In the genomic region with DNA sequence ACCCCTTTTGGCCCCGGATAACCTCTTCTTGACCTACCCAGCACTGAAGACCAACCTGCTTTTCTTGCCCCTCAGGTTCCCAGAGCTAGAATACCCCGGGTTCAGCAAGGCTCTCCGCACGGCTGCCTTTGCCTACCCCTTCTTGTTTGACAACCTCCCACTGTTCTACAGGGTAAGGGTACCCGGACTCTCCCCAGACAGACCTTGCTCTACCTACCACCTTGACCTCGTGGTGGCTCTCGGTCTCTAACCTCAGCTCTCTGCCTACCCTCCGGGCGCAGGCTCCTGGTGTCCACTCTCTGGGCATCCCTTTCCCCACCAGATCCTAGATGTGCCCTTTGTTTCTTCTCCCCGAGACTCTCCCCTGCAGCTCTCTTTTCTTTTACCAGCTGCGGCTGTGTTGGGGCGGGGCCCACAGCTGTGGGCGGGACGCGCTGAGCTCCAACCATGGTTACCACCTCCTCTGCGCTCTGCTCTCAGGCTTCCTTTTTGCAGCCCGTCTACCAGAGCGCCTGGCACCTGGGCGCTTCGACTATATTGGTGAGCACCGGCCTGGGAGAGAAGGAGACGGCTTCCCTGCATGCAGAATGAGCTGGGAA, we compare ENCODE assay signal across 9 mouse cellular contexts. TPM values are rescaled to one million over a fixed set of nuclear protein-coding genes. Genes with fewer than 3 reads are reported as not detected.
A peak's percentile ranks its signal among the peaks of the same experiment; 100 is the strongest.
DNase-seq lines count a peak whose midpoint lies in the region; ATAC-seq and TF ChIP-seq lines count a peak whose summit lies in the region.
"Not testable (repeated sequence)": the region's sequence is repeated elsewhere in the genome, so short reads cannot be mapped to it uniquely, and the experiment has no call there.
"Had no signal": no experiment of that assay in that cellular context is flagged by ENCODE, and none has a peak within 500 bp of the region (broad histone marks: within the 10 kb centered on the region; RNA-seq: fewer than 3 reads in every experiment).

No protein-coding gene starts in this region.

- not testable (repeated sequence) for H3K9me3 ChIP-seq in forebrain, embryonic 13.5 days (replicated peaks); kidney, postnatal 0 days (replicated peaks; ENCODE audit: low read length); limb, embryonic 15.5 days

- H3K9ac ChIP-seq in forebrain, embryonic 13.5 days, result peak overlapping the region; percentile 43; the same call in 1 of the 2 replicates
- H3K9ac ChIP-seq in kidney, postnatal 0 days (ENCODE audit: low read depth, low read length); limb, embryonic 15.5 days: not testable (repeated sequence)

- peaks cover 16% of the 10 kb centered on the region for H3K27me3 ChIP-seq in forebrain, embryonic 13.5 days
- not testable (repeated sequence) for H3K27me3 ChIP-seq in kidney, postnatal 0 days (ENCODE audit: insufficient read depth, low read length)
- H3K27me3 ChIP-seq in limb, embryonic 15.5 days, result peaks cover 17% of the 10 kb centered on the region

- intact Hi-C loops in heart, postnatal 10 days (cut with DNase I), result not testable (repeated sequence)

- H3K36me3 ChIP-seq in forebrain, embryonic 13.5 days (ENCODE audit: poor library complexity, severe bottlenecking), result peaks cover 18% of the 10 kb centered on the region
- not testable (repeated sequence) for H3K36me3 ChIP-seq in kidney, postnatal 0 days (ENCODE audit: insufficient read depth, low read length); limb, embryonic 15.5 days

- DNase-seq in adrenal gland, postnatal 14 days, result peak; percentile 72
- DNase-seq in heart, postnatal 10 days, result peak; percentile 44 to 55
- DNase-seq in kidney, postnatal 0 days (ENCODE audit: low spot score), result peak; percentile 17
- peak; percentile 81 for DNase-seq in right cerebral cortex, adult 18-20 months
- peak; percentile 78 for DNase-seq in thymus, postnatal 0 days (ENCODE audit: low spot score)

- peak; percentile 90 for ATAC-seq in forebrain, embryonic 13.5 days
- ATAC-seq in kidney, postnatal 0 days (replicated peaks; ENCODE audit: low FRiP score, low read depth), result peak; percentile 64
- peak; percentile 50; the same call in 1 of the 2 replicates for ATAC-seq in limb, embryonic 15.5 days (ENCODE audit: insufficient number of reproducible peaks, low FRiP score, low TSS enrichment, low read depth)
- peak; percentile 73 for ATAC-seq in megakaryocyte-erythroid progenitor cell, adult 5-6 weeks (replicated peaks; ENCODE audit: low FRiP score, low TSS enrichment, poor library complexity, severe bottlenecking)

- peak overlapping the region; percentile 70; the same call in 1 of the 2 replicates for H3K27ac ChIP-seq in forebrain, embryonic 13.5 days
- not testable (repeated sequence) for H3K27ac ChIP-seq in kidney, postnatal 0 days; limb, embryonic 15.5 days

- peak overlapping the region; percentile 33 for H3K4me3 ChIP-seq in forebrain, embryonic 13.5 days
- not testable (repeated sequence) for H3K4me3 ChIP-seq in kidney, postnatal 0 days (replicated peaks; ENCODE audit: low read depth, low read length)
- peak overlapping the region; percentile 27 for H3K4me3 ChIP-seq in limb, embryonic 15.5 days

- WGBS in forebrain, embryonic 13.5 days, result 3% methylated on average over 22 of the region's 22 CpGs
- WGBS in kidney, postnatal 0 days, result 10% methylated on average over 20 of the region's 22 CpGs
- WGBS in limb, embryonic 15.5 days, result 6% methylated on average over 22 of the region's 22 CpGs

- peak overlapping the region; percentile 48 for H3K4me2 ChIP-seq in forebrain, embryonic 13.5 days
- peak overlapping the region; percentile 37 for H3K4me2 ChIP-seq in kidney, postnatal 0 days (ENCODE audit: low read length)
- H3K4me2 ChIP-seq in limb, embryonic 15.5 days, result peak overlapping the region; percentile 43

- TF ChIP-seq CTCF in kidney, postnatal 0 days (IDR thresholded peaks at IDR 0.05; ENCODE audit: low read depth), result not testable (repeated sequence)

- H3K4me1 ChIP-seq in forebrain, embryonic 13.5 days, result peaks cover 20% of the 10 kb centered on the region
- H3K4me1 ChIP-seq in kidney, postnatal 0 days (replicated peaks; ENCODE audit: insufficient read depth, low read length), result not testable (repeated sequence)
- peaks cover 13% of the 10 kb centered on the region for H3K4me1 ChIP-seq in limb, embryonic 15.5 days

RNA-seq across cellular contexts. Expression of a gene that starts 2.5 kb away (rescaled TPM):
- 3.0 TPM in 2 replicates for total RNA-seq in adrenal gland, postnatal 14 days (2021)
- 0.81 and 1.0 TPM in 2 replicates for polyA plus RNA-seq in forebrain, embryonic 13.5 days (2015; fragmentation: Nextera tagmentation; extraction: Ambion mirVana)
- 1 to 10 TPM in 1 of 2 experiments, under 1 TPM in 1; 0.35 to 1.3 TPM for total RNA-seq in heart, postnatal 10 days (2021)
- polyA plus RNA-seq in kidney, postnatal 0 days (2015; fragmentation: Nextera tagmentation; extraction: Ambion mirVana), result 15.4 and 16.6 TPM in 2 replicates
- polyA plus RNA-seq in limb, embryonic 15.5 days (2015; fragmentation: Nextera tagmentation; extraction: Ambion mirVana), result 16.4 and 16.9 TPM in 2 replicates
- not detected in 2 replicates for total RNA-seq in megakaryocyte-erythroid progenitor cell, adult 5-6 weeks (2014; fragmentation: Nextera tagmentation)
- not detected in 2 replicates for total RNA-seq in megakaryocyte-erythroid progenitor cell, adult 5-6 weeks (2017)
- 0.49 and 0.56 TPM in 2 replicates for polyA plus RNA-seq in thymus, postnatal 0 days (2015; fragmentation: Nextera tagmentation; extraction: Ambion mirVana)

RNA-seq across cellular contexts. Expression of a gene that starts 5.6 kb away (rescaled TPM):
- total RNA-seq in adrenal gland, postnatal 14 days (2021), result 0.67 and 0.94 TPM in 2 replicates
- polyA plus RNA-seq in forebrain, embryonic 13.5 days (2015; fragmentation: Nextera tagmentation; extraction: Ambion mirVana), result not detected in 2 replicates
- not detected for total RNA-seq in heart, postnatal 10 days (2021)
- polyA plus RNA-seq in kidney, postnatal 0 days (2015; fragmentation: Nextera tagmentation; extraction: Ambion mirVana), result 3.8 and 4.7 TPM in 2 replicates
- polyA plus RNA-seq in limb, embryonic 15.5 days (2015; fragmentation: Nextera tagmentation; extraction: Ambion mirVana), result 34.8 and 39.9 TPM in 2 replicates
- total RNA-seq in megakaryocyte-erythroid progenitor cell, adult 5-6 weeks (2014; fragmentation: Nextera tagmentation), result not detected in 2 replicates
- total RNA-seq in megakaryocyte-erythroid progenitor cell, adult 5-6 weeks (2017), result not detected in 2 replicates
- polyA plus RNA-seq in thymus, postnatal 0 days (2015; fragmentation: Nextera tagmentation; extraction: Ambion mirVana), result 2.6 TPM in 2 replicates
- total RNA-seq: gastrocnemius, postnatal 36 days had no signal

RNA-seq across cellular contexts. Expression of a gene that starts 11.6 kb away (rescaled TPM):
- total RNA-seq in adrenal gland, postnatal 14 days (2021), result not detected in 2 replicates
- polyA plus RNA-seq in forebrain, embryonic 13.5 days (2015; fragmentation: Nextera tagmentation; extraction: Ambion mirVana), result not detected in 2 replicates
- not detected for total RNA-seq in heart, postnatal 10 days (2021)
- polyA plus RNA-seq in kidney, postnatal 0 days (2015; fragmentation: Nextera tagmentation; extraction: Ambion mirVana), result 4.2 and 7.1 TPM in 2 replicates
- 1.5 and 2.4 TPM in 2 replicates for polyA plus RNA-seq in limb, embryonic 15.5 days (2015; fragmentation: Nextera tagmentation; extraction: Ambion mirVana)
- not detected in 2 replicates for total RNA-seq in megakaryocyte-erythroid progenitor cell, adult 5-6 weeks (2014; fragmentation: Nextera tagmentation)
- not detected in 2 replicates for total RNA-seq in megakaryocyte-erythroid progenitor cell, adult 5-6 weeks (2017)
- 0.83 and 1.1 TPM in 2 replicates for polyA plus RNA-seq in thymus, postnatal 0 days (2015; fragmentation: Nextera tagmentation; extraction: Ambion mirVana)
- total RNA-seq: gastrocnemius, postnatal 36 days had no signal

RNA-seq across cellular contexts. Expression of a gene that starts 17.3 kb away (rescaled TPM):
- 2.1 and 3.3 TPM in 2 replicates for total RNA-seq in adrenal gland, postnatal 14 days (2021)
- polyA plus RNA-seq in forebrain, embryonic 13.5 days (2015; fragmentation: Nextera tagmentation; extraction: Ambion mirVana), result 0.54 TPM in 1 of 2 replicates, not detected in the other
- total RNA-seq in heart, postnatal 10 days (2021), result not detected
- not detected in 2 replicates for polyA plus RNA-seq in kidney, postnatal 0 days (2015; fragmentation: Nextera tagmentation; extraction: Ambion mirVana)
- 0.88 and 1.7 TPM in 2 replicates for polyA plus RNA-seq in limb, embryonic 15.5 days (2015; fragmentation: Nextera tagmentation; extraction: Ambion mirVana)
- total RNA-seq in megakaryocyte-erythroid progenitor cell, adult 5-6 weeks (2014; fragmentation: Nextera tagmentation), result 2.8 TPM in 1 of 2 replicates, not detected in the other
- not detected in 2 replicates for total RNA-seq in megakaryocyte-erythroid progenitor cell, adult 5-6 weeks (2017)
- 0.80 and 1.2 TPM in 2 replicates for polyA plus RNA-seq in thymus, postnatal 0 days (2015; fragmentation: Nextera tagmentation; extraction: Ambion mirVana)
- total RNA-seq: gastrocnemius, postnatal 36 days had no signal

RNA-seq across cellular contexts. Expression of a gene that starts 30.9 kb away (rescaled TPM):
- 44.5 and 55.1 TPM in 2 replicates for total RNA-seq in adrenal gland, postnatal 14 days (2021)
- 62.6 and 64.0 TPM in 2 replicates for polyA plus RNA-seq in forebrain, embryonic 13.5 days (2015; fragmentation: Nextera tagmentation; extraction: Ambion mirVana)
- total RNA-seq in heart, postnatal 10 days (2021), result 10 to 100 TPM; 41.1 to 46.1 TPM
- polyA plus RNA-seq in kidney, postnatal 0 days (2015; fragmentation: Nextera tagmentation; extraction: Ambion mirVana), result 26.7 and 30.9 TPM in 2 replicates
- polyA plus RNA-seq in limb, embryonic 15.5 days (2015; fragmentation: Nextera tagmentation; extraction: Ambion mirVana), result 42.7 and 42.9 TPM in 2 replicates
- 40.7 and 57.5 TPM in 2 replicates for total RNA-seq in megakaryocyte-erythroid progenitor cell, adult 5-6 weeks (2014; fragmentation: Nextera tagmentation)
- 39.0 and 40.9 TPM in 2 replicates for total RNA-seq in megakaryocyte-erythroid progenitor cell, adult 5-6 weeks (2017)
- 30.0 and 35.4 TPM in 2 replicates for polyA plus RNA-seq in thymus, postnatal 0 days (2015; fragmentation: Nextera tagmentation; extraction: Ambion mirVana)

Comparison
In these comparisons a context has a peak if more than half of its experiments do, and no peak if none do; other contexts are left out.
1. DNase-seq: peak in every context shown above with its lines; median percentile 81 in right cerebral cortex, adult 18-20 months; 78 in thymus, postnatal 0 days; 72 in adrenal gland, postnatal 14 days; 50 in heart, postnatal 10 days; 17 in kidney, postnatal 0 days.